Mouse (Mus musculus): ENCODE measurements at regions not wholly inside any gene's neighbourhood (a gene's known extent, or its start where the extent isn't known, plus 50 kb on each side); places are given as distances from the start of the nearest gene placed in this dataset.

DNA sequence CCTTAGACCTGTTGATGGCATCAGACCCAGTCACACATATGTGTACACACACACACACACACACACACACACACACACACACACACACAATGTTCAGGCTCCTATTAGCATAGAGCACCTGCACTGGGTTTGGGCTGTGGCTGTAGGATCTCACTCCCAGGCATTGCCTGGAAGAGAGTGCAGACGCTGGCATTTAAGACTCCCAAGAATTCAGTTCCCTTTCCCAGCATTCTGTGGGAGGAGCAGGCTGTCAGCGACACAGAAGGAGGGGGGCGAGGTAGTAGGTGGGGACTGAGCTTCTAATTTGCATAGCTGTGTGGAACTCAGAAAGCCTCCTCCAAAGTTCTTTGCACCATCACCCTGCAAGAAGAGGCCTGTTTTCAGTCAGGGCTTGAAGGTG, 374.2 kb upstream of the Fam49b start:
- Histone ChIP-seq H3K27ac (replicated peaks) (no peak overlapping the region), H3K9ac (replicated peaks) (no peak overlapping the region), H3K4me1 (peaks cover 6% of the 10 kb centered on the region), H3K4me2 (replicated peaks) (no peak overlapping the region), H3K4me3 (no peak overlapping the region), H3K9me3 (no peaks in the 10 kb centered on the region), H3K36me3 (no peaks in the 10 kb centered on the region), H3K27me3 (no peaks in the 10 kb centered on the region)
- WGBS = 0% methylated on average over 3 of the region's 3 CpGs
- ATAC-seq (ENCODE audit: low FRiP score, low read depth) = peak; percentile 73

DNA sequence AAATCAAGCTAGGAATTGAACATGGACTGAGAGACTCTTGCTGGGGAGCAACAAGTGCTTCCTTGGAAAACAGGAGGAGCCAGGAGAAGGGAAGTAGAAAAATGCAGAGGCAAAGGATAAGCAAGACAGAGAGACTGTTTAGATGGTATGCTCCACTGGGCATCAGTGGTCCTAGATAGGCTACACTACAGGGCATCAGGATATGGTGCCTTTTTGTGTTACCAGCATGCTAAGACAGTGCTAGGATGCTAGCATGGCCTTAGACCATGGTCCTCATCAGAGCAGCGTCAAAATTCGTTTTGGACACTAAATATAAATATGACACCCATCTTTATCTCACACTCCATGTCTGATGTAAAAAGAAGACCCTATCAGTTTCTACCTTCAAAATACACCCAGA, 374.6 kb upstream of the Fam49b start:
- no peaks in the 10 kb centered on the region for H3K36me3 ChIP-seq
- H3K4me3 ChIP-seq = no peak overlapping the region
- H3K9ac ChIP-seq (replicated peaks) = no peak overlapping the region
- peaks cover 6% of the 10 kb centered on the region for H3K4me1 ChIP-seq
- no peak overlapping the region for H3K27ac ChIP-seq (replicated peaks)
- no peaks in the 10 kb centered on the region for H3K27me3 ChIP-seq
- no peaks in the 10 kb centered on the region for H3K9me3 ChIP-seq
- 0 out of 2 replicates have a peak, but pooled peaks have one; percentile 49 for ATAC-seq (ENCODE audit: low FRiP score, low read depth)
- 93% methylated on average over 2 of the region's 2 CpGs for WGBS
- H3K4me2 ChIP-seq (replicated peaks) = no peak overlapping the region

DNA sequence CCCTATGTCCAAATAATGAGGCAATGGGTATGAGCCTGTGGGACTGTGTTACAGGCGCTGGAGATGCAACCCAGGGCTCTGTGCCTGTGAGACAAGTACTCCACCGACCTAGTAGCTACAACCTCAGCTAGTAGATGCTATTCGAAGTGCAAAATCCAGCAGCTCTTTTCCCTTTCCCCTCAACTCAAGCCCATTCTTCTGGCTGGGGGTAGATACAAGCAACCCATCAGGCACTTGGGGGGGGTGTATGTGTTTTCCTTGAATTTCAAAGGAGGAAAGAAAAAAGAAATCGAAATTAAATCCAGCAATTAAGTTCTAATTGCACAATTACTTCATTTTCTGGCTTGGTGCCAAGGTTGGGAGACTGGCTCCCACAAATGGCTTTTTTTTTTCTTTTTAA, 372.4 kb upstream of the Gm21798 start:
- 76% methylated on average over 4 of the region's 4 CpGs for WGBS
- no peak for ATAC-seq (ENCODE audit: low FRiP score, low read depth)
- no peak overlapping the region for H3K4me3 ChIP-seq

GRCm38 (mm10) chr15:64446411-64447072, 371.0 kb upstream of the Gm21798 start:
- Histone ChIP-seq H3K4me3 (no peak overlapping the region), H3K4me2 (replicated peaks) (no peak overlapping the region), H3K9me3 (no peaks in the 10 kb centered on the region), H3K9ac (replicated peaks) (no peak overlapping the region), H3K27ac (replicated peaks) (no peak overlapping the region), H3K27me3 (no peaks in the 10 kb centered on the region), H3K36me3 (no peaks in the 10 kb centered on the region), H3K4me1 (no peaks in the 10 kb centered on the region)
- no peak for ATAC-seq (ENCODE audit: low FRiP score, low read depth)
- 75% methylated on average over 9 of the region's 9 CpGs for WGBS

More for the DNA sequence above, 372.4 kb upstream of the Gm21798 start:
- H3K9me3 ChIP-seq = no peaks in the 10 kb centered on the region
- H3K27ac ChIP-seq (replicated peaks) = no peak overlapping the region
- H3K4me2 ChIP-seq (replicated peaks) = no peak overlapping the region
- no peaks in the 10 kb centered on the region for H3K36me3 ChIP-seq
- no peaks in the 10 kb centered on the region for H3K4me1 ChIP-seq
- H3K9ac ChIP-seq (replicated peaks) = no peak overlapping the region
- H3K27me3 ChIP-seq = no peaks in the 10 kb centered on the region

DNA sequence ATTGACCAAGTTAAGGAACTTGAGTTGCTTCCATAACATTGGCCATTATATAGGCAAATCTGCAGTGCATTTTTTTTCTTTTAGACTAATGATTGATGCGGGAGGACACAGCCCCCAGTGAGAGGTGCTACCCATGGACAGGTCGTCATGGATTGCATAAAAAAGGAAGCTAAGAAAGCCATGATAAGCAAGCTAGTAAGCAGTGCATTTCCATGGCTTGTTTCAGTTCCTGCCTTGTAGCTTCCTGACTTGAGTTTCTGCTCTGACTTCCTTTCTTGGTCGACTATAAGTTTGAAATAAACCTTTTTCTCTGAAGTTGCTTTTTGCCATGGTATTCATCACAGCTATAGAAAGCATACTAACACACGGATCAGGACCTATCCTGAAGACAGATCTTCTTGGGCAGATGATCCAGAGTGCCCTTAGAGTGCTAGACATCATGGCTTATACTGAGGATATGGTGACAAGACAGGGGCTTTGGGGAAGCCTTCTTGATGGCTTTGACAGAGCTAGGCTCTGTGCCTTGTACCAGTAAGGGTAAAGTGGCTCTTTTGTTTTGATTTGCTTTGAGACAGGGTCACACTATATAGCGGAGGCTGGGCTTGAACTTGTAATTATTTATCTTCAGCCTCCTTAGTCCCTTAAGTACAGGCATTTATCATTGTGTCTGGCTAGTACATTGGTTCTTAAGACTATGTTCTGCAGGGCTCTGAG, 370.1 kb upstream of the Gm21798 start:
- no peak overlapping the region for H3K27ac ChIP-seq (replicated peaks)
- H3K36me3 ChIP-seq = no peaks in the 10 kb centered on the region
- no peaks in the 10 kb centered on the region for H3K27me3 ChIP-seq
- no peak overlapping the region for H3K4me2 ChIP-seq (replicated peaks)
- H3K4me3 ChIP-seq = no peak overlapping the region
- 79% methylated on average over 5 of the region's 5 CpGs for WGBS
- no peak for ATAC-seq (ENCODE audit: low FRiP score, low read depth)
- no peaks in the 10 kb centered on the region for H3K9me3 ChIP-seq
- H3K4me1 ChIP-seq = no peaks in the 10 kb centered on the region
- no peak overlapping the region for H3K9ac ChIP-seq (replicated peaks)

- H3K4me1 ChIP-seq = no peaks in the 10 kb centered on the region
- no peak overlapping the region for H3K9ac ChIP-seq (replicated peaks)
- H3K4me3 ChIP-seq = no peak overlapping the region
- WGBS = 94% methylated on average over 7 of the region's 7 CpGs
- no peak for ATAC-seq (ENCODE audit: low FRiP score, low read depth)
- H3K27me3 ChIP-seq = no peaks in the 10 kb centered on the region
- H3K4me2 ChIP-seq (replicated peaks) = no peak overlapping the region
- no peak overlapping the region for H3K27ac ChIP-seq (replicated peaks)
- H3K36me3 ChIP-seq = no peaks in the 10 kb centered on the region
- H3K9me3 ChIP-seq = no peaks in the 10 kb centered on the region
Observed at GRCm38 (mm10) chr15:64448581-64449140, 368.8 kb upstream of the Gm21798 start.

DNA sequence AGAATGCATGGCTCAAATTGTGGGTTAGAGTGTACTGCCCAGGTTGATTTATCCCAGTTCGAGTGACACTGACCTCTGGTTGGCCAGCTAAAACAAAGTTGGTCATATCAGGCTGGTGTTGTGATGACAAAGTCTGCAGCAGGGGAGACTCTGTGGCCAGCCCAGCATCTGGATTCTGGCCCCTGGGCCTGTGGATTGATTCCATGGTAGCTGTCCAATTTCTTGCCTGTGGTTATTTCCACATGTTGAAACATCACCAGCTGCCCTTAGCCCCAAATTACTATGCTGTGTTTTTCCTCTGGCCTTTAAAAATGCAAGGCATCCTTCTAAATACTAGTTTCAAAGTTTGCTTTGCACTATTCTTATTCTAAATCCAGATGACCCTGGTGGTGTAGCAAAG, 346.8 kb upstream of the Gm21798 start:
- WGBS = 89% methylated on average over 1 of the region's 1 CpGs
- H3K4me1 ChIP-seq = no peaks in the 10 kb centered on the region
- no peaks in the 10 kb centered on the region for H3K27me3 ChIP-seq
- no peaks in the 10 kb centered on the region for H3K36me3 ChIP-seq
- H3K27ac ChIP-seq (replicated peaks) = no peak overlapping the region
- no peak for ATAC-seq (ENCODE audit: low FRiP score, low read depth)
- no peak overlapping the region for H3K4me3 ChIP-seq
- H3K9ac ChIP-seq (replicated peaks) = no peak overlapping the region
- H3K9me3 ChIP-seq = no peaks in the 10 kb centered on the region
- H3K4me2 ChIP-seq (replicated peaks) = no peak overlapping the region

DNA sequence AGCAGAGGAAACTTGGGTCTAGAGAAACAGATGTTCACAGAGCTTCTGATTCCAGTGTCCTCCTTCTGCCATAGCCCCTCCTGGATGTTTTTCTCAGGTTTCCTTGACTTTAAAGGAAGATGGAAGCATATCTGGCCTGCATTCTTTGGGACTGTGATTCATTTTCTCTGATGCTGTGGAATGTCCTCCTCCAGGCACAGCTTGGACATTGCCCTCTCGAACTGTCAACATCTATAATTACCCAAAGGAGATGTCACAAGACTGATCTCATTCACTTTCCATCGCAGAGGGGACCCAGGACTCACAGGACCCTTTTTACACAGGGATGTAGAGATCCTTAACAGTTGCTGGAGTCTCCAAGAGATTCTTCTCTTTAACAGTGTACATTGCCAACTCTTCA, 345.9 kb upstream of the Gm21798 start:
- H3K4me3 ChIP-seq = no peak overlapping the region
- no peak overlapping the region for H3K27ac ChIP-seq (replicated peaks)
- no peak for ATAC-seq (ENCODE audit: low FRiP score, low read depth)
- 67% methylated on average over 2 of the region's 2 CpGs for WGBS
- no peaks in the 10 kb centered on the region for H3K27me3 ChIP-seq
- no peaks in the 10 kb centered on the region for H3K36me3 ChIP-seq
- H3K9ac ChIP-seq (replicated peaks) = no peak overlapping the region
- H3K4me2 ChIP-seq (replicated peaks) = no peak overlapping the region
- H3K9me3 ChIP-seq = no peaks in the 10 kb centered on the region
- H3K4me1 ChIP-seq = no peaks in the 10 kb centered on the region

DNA sequence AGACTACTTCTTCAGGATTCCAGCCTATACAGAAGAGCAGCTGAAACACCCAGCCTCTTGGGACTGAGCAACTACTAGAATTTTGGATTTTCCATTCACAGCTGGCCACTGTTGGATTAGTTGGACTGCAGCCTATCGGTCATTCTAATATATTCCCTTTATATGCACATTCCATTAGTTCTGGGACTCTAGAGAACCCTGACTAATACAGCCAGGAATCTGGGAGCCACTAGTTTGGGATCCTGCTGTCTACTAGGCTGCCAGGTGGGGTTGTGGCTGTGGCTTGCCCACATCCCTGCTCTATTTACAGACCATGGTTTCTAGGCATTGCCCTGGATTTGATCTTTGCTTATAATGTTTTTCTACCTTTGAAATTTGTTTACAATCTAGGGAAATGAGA, 343.3 kb upstream of the Gm21798 start:
- Histone ChIP-seq H3K4me2 (replicated peaks) (no peak overlapping the region), H3K36me3 (no peaks in the 10 kb centered on the region), H3K9me3 (no peaks in the 10 kb centered on the region), H3K9ac (replicated peaks) (no peak overlapping the region), H3K27ac (replicated peaks) (no peak overlapping the region), H3K4me1 (no peaks in the 10 kb centered on the region), H3K4me3 (no peak overlapping the region), H3K27me3 (no peaks in the 10 kb centered on the region)
- ATAC-seq (ENCODE audit: low FRiP score, low read depth) = no peak
- 90% methylated on average over 1 of the region's 1 CpGs for WGBS

DNA sequence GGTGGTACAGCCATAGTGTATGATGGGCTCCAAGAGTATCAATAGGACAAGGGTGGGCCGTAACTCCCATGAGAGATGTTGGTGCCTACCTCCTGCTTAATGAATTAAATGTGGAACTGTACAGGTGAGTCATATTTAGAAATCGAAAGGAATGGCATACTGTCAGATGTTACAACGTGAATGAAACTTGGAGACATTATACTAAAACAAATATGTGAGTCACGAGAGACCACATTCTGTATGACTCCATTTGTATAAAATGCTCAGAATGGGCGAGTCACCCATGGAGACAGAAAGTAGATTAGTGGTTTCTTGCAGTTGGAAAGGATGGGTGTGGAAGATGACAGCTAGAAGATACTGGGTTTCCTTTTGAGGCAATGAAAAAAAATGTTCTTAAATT, 340.4 kb upstream of the Gm21798 start:
- no peaks in the 10 kb centered on the region for H3K9me3 ChIP-seq
- no peaks in the 10 kb centered on the region for H3K27me3 ChIP-seq
- peaks cover 9% of the 10 kb centered on the region for H3K4me1 ChIP-seq
- no peak for ATAC-seq (ENCODE audit: low FRiP score, low read depth)
- no peak overlapping the region for H3K4me2 ChIP-seq (replicated peaks)
- WGBS = 88% methylated on average over 5 of the region's 5 CpGs
- H3K9ac ChIP-seq (replicated peaks) = no peak overlapping the region
- H3K36me3 ChIP-seq = no peaks in the 10 kb centered on the region
- H3K4me3 ChIP-seq = no peak overlapping the region
- no peak overlapping the region for H3K27ac ChIP-seq (replicated peaks)

GRCm38 (mm10) chr15:64480625-64481024, 336.9 kb upstream of the Gm21798 start:
- peaks cover 9% of the 10 kb centered on the region for H3K4me1 ChIP-seq
- H3K27ac ChIP-seq (replicated peaks) = no peak overlapping the region
- no peaks in the 10 kb centered on the region for H3K36me3 ChIP-seq
- no peaks in the 10 kb centered on the region for H3K27me3 ChIP-seq
- no peak for ATAC-seq (ENCODE audit: low FRiP score, low read depth)
- no peak overlapping the region for H3K4me3 ChIP-seq
- H3K4me2 ChIP-seq (replicated peaks) = no peak overlapping the region
- no peak overlapping the region for H3K9ac ChIP-seq (replicated peaks)
- 45% methylated on average over 6 of the region's 6 CpGs for WGBS
- H3K9me3 ChIP-seq = no peaks in the 10 kb centered on the region

DNA sequence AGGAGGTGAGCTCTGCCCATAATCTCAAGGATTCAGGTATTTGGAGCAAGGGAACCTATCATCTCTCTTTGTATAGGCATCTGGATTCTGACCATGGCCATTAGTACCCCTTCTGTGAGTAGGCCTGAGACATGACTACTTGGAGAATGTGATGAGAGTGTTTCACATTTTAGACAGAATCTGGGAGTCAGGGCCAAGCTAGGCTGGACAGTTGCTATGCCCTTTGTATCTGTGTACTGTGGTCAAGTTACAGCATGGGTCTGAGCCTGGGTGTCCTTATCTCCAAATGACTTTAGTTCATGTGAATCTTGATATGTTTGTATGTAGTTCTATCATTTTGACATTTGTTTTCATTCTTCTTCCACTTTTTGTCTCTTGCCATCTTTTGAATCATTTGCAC, 336.3 kb upstream of the Gm21798 start:
- Histone ChIP-seq H3K9me3 (no peaks in the 10 kb centered on the region), H3K4me1 (peaks cover 9% of the 10 kb centered on the region)
- ATAC-seq (ENCODE audit: low FRiP score, low read depth) = no peak

More for the DNA sequence above, 336.3 kb upstream of the Gm21798 start:
- Histone ChIP-seq H3K4me2 (replicated peaks) (no peak overlapping the region), H3K27me3 (no peaks in the 10 kb centered on the region), H3K4me3 (no peak overlapping the region), H3K36me3 (no peaks in the 10 kb centered on the region), H3K9ac (replicated peaks) (no peak overlapping the region), H3K27ac (replicated peaks) (no peak overlapping the region)
